Mouse (Mus musculus) stomach, embryonic 14.5 days (tissue): Measurements from ENCODE around the gene Selplg. TPM values are rescaled to one million over a fixed set of nuclear protein-coding genes. Genes with fewer than 3 reads are reported as not detected.

Source experiments
- ATAC-seq: fragments of 200-750 bp; cut with Nextera tagmentation; 2 replicates; pipeline ENCODE4 v1.8.0; 2017; ENCODE audit warnings: low read depth, moderate TSS enrichment; ENCODE audit not compliant: insufficient number of reproducible peaks, insufficient read depth, low FRiP score
- H3K27ac ChIP-seq: fragments of 300-500 bp; sonication (generic); 2 replicates; pipeline ENCODE4 v1.5.1; 2014; ENCODE audit warnings: mild to moderate bottlenecking, low read length, moderate library complexity, mixed read lengths
- H3K27me3 ChIP-seq: fragments of 300-500 bp; sonication (generic); 2 replicates; pipeline ENCODE4 v1.6.1; 2014; ENCODE audit warnings: low read length, control low read depth, mixed read lengths; ENCODE audit not compliant: control insufficient read depth, insufficient read depth
- H3K36me3 ChIP-seq: fragments of 300-500 bp; sonication (generic); 2 replicates; pipeline ENCODE4 v1.6.1; 2014; ENCODE audit warnings: mild to moderate bottlenecking, control low read depth, low read length, moderate library complexity, mixed read lengths; ENCODE audit not compliant: control insufficient read depth, insufficient read depth
- H3K4me1 ChIP-seq: fragments of 300-500 bp; sonication (generic); 2 replicates; pipeline ENCODE4 v1.6.1; 2014; ENCODE audit warnings: low read length, control low read depth, mixed read lengths; ENCODE audit not compliant: control insufficient read depth, insufficient read depth
- H3K4me2 ChIP-seq: fragments of 300-500 bp; sonication (generic); replicated peaks from 2 replicates; pipeline ENCODE4 v1.6.1; 2014; ENCODE audit warnings: low read depth, low read length, control low read depth
- H3K4me3 ChIP-seq: fragments of 300-500 bp; sonication (generic); 2 replicates; pipeline ENCODE4 v1.5.1; 2014; ENCODE audit warnings: low read depth, low read length, control low read depth
- H3K9ac ChIP-seq: fragments of 300-500 bp; sonication (generic); replicated peaks from 2 replicates; pipeline ENCODE4 v1.6.1; 2014; ENCODE audit warnings: low read depth, mild to moderate bottlenecking, control low read depth, low read length, moderate library complexity, mixed read lengths
- H3K9me3 ChIP-seq: fragments of 300-500 bp; sonication (generic); 2 replicates; pipeline ENCODE4 v1.6.1; 2016; ENCODE audit warnings: low read depth, low read length, control low read depth; ENCODE audit not compliant: control insufficient read depth
- WGBS: fragments of 180-500 bp; shearing (Covaris S2); extraction: QIAGEN DNeasy Blood & Tissue Kit; methylation state at CpG from one replicate; pipeline ENCODE4 v1.1.7; 2014; 5-methylcytosine and 5-hydroxymethylcytosine counted together
- polyA plus RNA-seq: library from polyadenylated mRNA; unstranded; fragments of >200 nt; fragmentation: Nextera tagmentation; extraction: Ambion mirVana; gene quantifications from 2 replicates; pipeline ENCODE4 v1.2.1, GENCODE M21; 2014

The Selplg gene
- polyA plus RNA-seq, 1 experiment from 2014 or later: 4.5 TPM

- Histone ChIP-seq H3K9me3 (no peaks in the 10 kb centered on the region), H3K4me3 (no peak overlapping the region), H3K4me1 (0 out of 2 replicates have a peak, but pooled peaks cover 1% of the 10 kb centered on the region), H3K4me2 (no peak overlapping the region), H3K36me3 (peaks cover 30% of the 10 kb centered on the region; the same call in 1 of the 2 replicates), H3K27ac (no peak overlapping the region), H3K27me3 (no peaks in the 10 kb centered on the region), H3K9ac (no peak overlapping the region)
- ATAC-seq: no peak
- WGBS: 90% methylated on average over 10 of the region's 10 CpGs
Measured at GRCm38 (mm10) chr5:113775585-113775984, 56.9 kb downstream of the Selplg start.

- Histone ChIP-seq H3K9me3 (no peaks in the 10 kb centered on the region), H3K27ac (no peak overlapping the region), H3K4me3 (peak overlapping the region; percentile 100), H3K27me3 (no peaks in the 10 kb centered on the region), H3K9ac (0 out of 2 replicates have a peak overlapping the region, but pooled peaks have one; percentile 63), H3K4me2 (peak overlapping the region; percentile 95), H3K4me1 (peaks cover 10% of the 10 kb centered on the region; the same call in 1 of the 2 replicates), H3K36me3 (peaks cover 30% of the 10 kb centered on the region; the same call in 1 of the 2 replicates)
- ATAC-seq: no peak
- WGBS: 2% methylated on average over 7 of the region's 7 CpGs
Measured at GRCm38 (mm10) chr5:113773664-113774063, 58.8 kb downstream of the Selplg start.

- H3K27me3 ChIP-seq: no peaks in the 10 kb centered on the region
- peaks cover 36% of the 10 kb centered on the region for H3K36me3 ChIP-seq
- H3K4me1 ChIP-seq: peaks cover 10% of the 10 kb centered on the region; the same call in 1 of the 2 replicates
- peak overlapping the region; percentile 95 for H3K4me2 ChIP-seq
- peak overlapping the region; percentile 63 for H3K9ac ChIP-seq
- peak overlapping the region; percentile 6; the same call in 1 of the 2 replicates for H3K27ac ChIP-seq
- ATAC-seq: peak; percentile 2; the same call in 1 of the 2 replicates
- 1% methylated on average over 35 of the region's 38 CpGs for WGBS
- no peaks in the 10 kb centered on the region for H3K9me3 ChIP-seq
- H3K4me3 ChIP-seq: peak overlapping the region; percentile 100
Measured at GRCm38 (mm10) chr5:113772905-113773519, 59.4 kb downstream of the Selplg start.

- peaks cover 36% of the 10 kb centered on the region for H3K36me3 ChIP-seq
- no peaks in the 10 kb centered on the region for H3K9me3 ChIP-seq
- peak within 1 kb of the TSS; percentile 100 for H3K4me3 ChIP-seq
- H3K4me1 ChIP-seq: peaks cover 10% of the 10 kb centered on the region; the same call in 1 of the 2 replicates
- peak; percentile 88 for ATAC-seq
- under 1% methylated on average over 48 of the region's 49 CpGs for WGBS
- H3K9ac ChIP-seq: peak within 1 kb of the TSS; percentile 90
- H3K27me3 ChIP-seq: no peaks in the 10 kb centered on the region
- H3K27ac ChIP-seq: peak within 1 kb of the TSS; percentile 98
- peak within 1 kb of the TSS; percentile 95 for H3K4me2 ChIP-seq
Measured at GRCm38 (mm10) chr5:113772450-113772895, 60.0 kb downstream of the Selplg start, which contains the start of the genes Sart3 and Iscu. Gene Sart3 (minus strand): TSS chr5:113772510. Gene Iscu (plus strand): TSS chr5:113772748.

- H3K9me3 ChIP-seq: no peaks in the 10 kb centered on the region
- peaks cover 10% of the 10 kb centered on the region; the same call in 1 of the 2 replicates for H3K4me1 ChIP-seq
- H3K36me3 ChIP-seq: peaks cover 34% of the 10 kb centered on the region
- H3K4me2 ChIP-seq: peak overlapping the region; percentile 95
- no peaks in the 10 kb centered on the region for H3K27me3 ChIP-seq
- peak; percentile 86 for ATAC-seq
- under 1% methylated on average over 76 of the region's 97 CpGs for WGBS
- peak overlapping the region; percentile 90 for H3K9ac ChIP-seq
- peak overlapping the region; percentile 100 for H3K4me3 ChIP-seq
- peak overlapping the region; percentile 98 for H3K27ac ChIP-seq
Measured at GRCm38 (mm10) chr5:113771213-113772162, 61.0 kb downstream of the Selplg start.

GRCm38 (mm10) chr5:113768806-113769205, 63.6 kb downstream of the Selplg start:
- ATAC-seq: no peak
- Histone ChIP-seq H3K4me1 (peaks cover 10% of the 10 kb centered on the region; the same call in 1 of the 2 replicates), H3K27me3 (no peaks in the 10 kb centered on the region), H3K4me2 (no peak overlapping the region), H3K36me3 (peaks cover 22% of the 10 kb centered on the region), H3K27ac (no peak overlapping the region), H3K9me3 (no peaks in the 10 kb centered on the region), H3K9ac (no peak overlapping the region), H3K4me3 (no peak overlapping the region)
- WGBS: 86% methylated on average over 8 of the region's 8 CpGs

Other genes with a start within 250 kb of the Selplg start
- 3.6 and 3.7 TPM in 2 replicates for gene Cmklr1, start 182.2 kb downstream of the Selplg start, polyA plus RNA-seq
- not detected in 2 replicates for gene 1700069L16Rik, start 107.9 kb downstream of the Selplg start, polyA plus RNA-seq
- gene Ficd, start 96.8 kb downstream of the Selplg start, polyA plus RNA-seq: 4.1 and 5.7 TPM in 2 replicates
- gene Sart3, start 60.1 kb downstream of the Selplg start, polyA plus RNA-seq: 30.5 and 34.6 TPM in 2 replicates
- gene Iscu, start 59.9 kb downstream of the Selplg start, polyA plus RNA-seq: 106 and 117 TPM in 2 replicates
- gene Tmem119, start 32.1 kb downstream of the Selplg start, polyA plus RNA-seq: 46.1 and 49.0 TPM in 2 replicates
- 131 and 145 TPM in 2 replicates for gene Coro1c, start 76.1 kb upstream of the Selplg start, polyA plus RNA-seq
- 22.2 and 25.0 TPM in 2 replicates for gene Ssh1, start 161.2 kb upstream of the Selplg start, polyA plus RNA-seq
- gene Dao, start 171.1 kb upstream of the Selplg start, polyA plus RNA-seq: 0.16 and 0.17 TPM in 2 replicates
- gene Usp30, start 232.8 kb upstream of the Selplg start, polyA plus RNA-seq: 10.2 and 10.5 TPM in 2 replicates